Mouse (Mus musculus) spleen, adult 2 months (tissue): ENCODE data around the gene Mical3. TPM values are rescaled to one million over a fixed set of nuclear protein-coding genes. Genes with fewer than 3 reads are reported as not detected.

ENCODE experiments used
- DNase-seq, 2 experiments: peaks; one replicate each; pipeline versions ENCODE4 v3.0.0 to v3.0.0-alpha.2; 2012 to 2021; ENCODE audit warnings: low spot score in 2 of 2, low read depth in 1 of 2
- H3K27ac ChIP-seq: fragments of 200-500 bp; 2 replicates; pipeline ENCODE4 v1.5.1; 2012; ENCODE audit warnings: low read length, inconsistent platforms; ENCODE audit not compliant: insufficient read depth
- H3K27me3 ChIP-seq: fragments of 200-500 bp; 2 replicates; pipeline ENCODE4 v1.6.1; 2012; ENCODE audit warnings: mild to moderate bottlenecking, moderate library complexity, low read length, inconsistent platforms; ENCODE audit not compliant: control insufficient read depth, insufficient read depth
- H3K36me3 ChIP-seq: fragments of 200-500 bp; 2 replicates; pipeline ENCODE4 v1.6.1; 2012; ENCODE audit warnings: mild to moderate bottlenecking, low read length, inconsistent platforms; ENCODE audit not compliant: control insufficient read depth, insufficient read depth
- H3K4me1 ChIP-seq: fragments of 200-500 bp; 2 replicates; pipeline ENCODE4 v1.6.1; 2011; ENCODE audit warnings: inconsistent platforms; ENCODE audit not compliant: control insufficient read depth, insufficient read depth, insufficient read length
- H3K4me3 ChIP-seq: fragments of 200-500 bp; 2 replicates; pipeline ENCODE4 v1.5.1; 2011; ENCODE audit warnings: mild to moderate bottlenecking, inconsistent platforms; ENCODE audit not compliant: insufficient read depth, insufficient read length; ENCODE audit errors: extremely low read depth
- CTCF ChIP-seq: fragments of 200-500 bp; IDR thresholded peaks from 2 replicates; pipeline ENCODE4 v1.5.1; 2011; ENCODE audit warnings: mild to moderate bottlenecking, inconsistent platforms; ENCODE audit not compliant: insufficient read depth, insufficient read length, insufficient replicate concordance; ENCODE audit errors: extremely low read depth
- POLR2A ChIP-seq: fragments of 200-500 bp; IDR thresholded peaks from 2 replicates; pipeline ENCODE4 v1.6.1; 2011; ENCODE audit warnings: low read depth, low read length, inconsistent platforms
- WGBS: fragments of 180-500 bp; shearing (Covaris S2); methylation state at CpG from one replicate; pipeline ENCODE4 v1.1.7; 2018; 5-methylcytosine and 5-hydroxymethylcytosine counted together
- polyA plus RNA-seq: library from polyadenylated mRNA; depleted of rRNA; stranded (reverse); fragments of >200 nt; gene quantifications from 2 replicates; pipeline ENCODE4 v1.2.3, GENCODE M21; 2012

Gene Mical3
- polyA plus RNA-seq, 1 experiment, result 11.2 TPM

DNA sequence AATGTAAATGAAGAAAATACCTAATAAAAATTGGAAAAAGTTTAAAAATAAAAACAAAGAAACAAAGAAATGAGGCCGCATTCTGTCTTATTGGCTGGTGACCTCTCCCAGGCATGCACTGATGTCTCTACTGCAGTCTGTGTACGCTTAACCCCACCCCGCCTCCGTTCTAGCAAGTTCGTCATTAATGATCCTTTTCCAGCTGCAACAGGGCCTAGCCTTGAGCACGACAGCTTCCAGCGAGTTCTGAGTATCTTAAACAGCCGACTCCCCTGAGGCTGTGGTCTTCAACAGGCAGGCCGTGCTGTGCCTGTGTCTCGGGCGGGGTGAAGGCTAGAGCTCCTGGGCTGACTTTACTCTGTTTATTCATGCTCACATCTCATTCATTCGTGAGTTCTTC lies 154.7 kb downstream of the Mical3 start:
- 92% methylated on average over 12 of the region's 12 CpGs for WGBS
- Histone ChIP-seq H3K4me1 (peaks cover 14% of the 10 kb centered on the region; the same call in 1 of the 2 replicates), H3K27ac (no peak overlapping the region), H3K36me3 (no peaks in the 10 kb centered on the region), H3K27me3 (no peaks in the 10 kb centered on the region), H3K4me3 (no peak overlapping the region)
- DNase-seq, result no peak
- TF ChIP-seq POLR2A, result no peak
- no peak for TF ChIP-seq CTCF

- no peak overlapping the region for H3K27ac ChIP-seq
- no peak overlapping the region for H3K4me3 ChIP-seq
- 71% methylated on average over 14 of the region's 14 CpGs for WGBS
- H3K27me3 ChIP-seq, result no peaks in the 10 kb centered on the region
- no peaks in the 10 kb centered on the region for H3K4me1 ChIP-seq
- peak; percentile 40 to 77 for DNase-seq
- H3K36me3 ChIP-seq, result no peaks in the 10 kb centered on the region
- TF ChIP-seq POLR2A, result no peak
- TF ChIP-seq CTCF, result peak; percentile 96; the same call in 1 of the 2 replicates
These were observed 158.8 kb downstream of the Mical3 start for GRCm38 (mm10) chr6:120971797-120972590.

DNA sequence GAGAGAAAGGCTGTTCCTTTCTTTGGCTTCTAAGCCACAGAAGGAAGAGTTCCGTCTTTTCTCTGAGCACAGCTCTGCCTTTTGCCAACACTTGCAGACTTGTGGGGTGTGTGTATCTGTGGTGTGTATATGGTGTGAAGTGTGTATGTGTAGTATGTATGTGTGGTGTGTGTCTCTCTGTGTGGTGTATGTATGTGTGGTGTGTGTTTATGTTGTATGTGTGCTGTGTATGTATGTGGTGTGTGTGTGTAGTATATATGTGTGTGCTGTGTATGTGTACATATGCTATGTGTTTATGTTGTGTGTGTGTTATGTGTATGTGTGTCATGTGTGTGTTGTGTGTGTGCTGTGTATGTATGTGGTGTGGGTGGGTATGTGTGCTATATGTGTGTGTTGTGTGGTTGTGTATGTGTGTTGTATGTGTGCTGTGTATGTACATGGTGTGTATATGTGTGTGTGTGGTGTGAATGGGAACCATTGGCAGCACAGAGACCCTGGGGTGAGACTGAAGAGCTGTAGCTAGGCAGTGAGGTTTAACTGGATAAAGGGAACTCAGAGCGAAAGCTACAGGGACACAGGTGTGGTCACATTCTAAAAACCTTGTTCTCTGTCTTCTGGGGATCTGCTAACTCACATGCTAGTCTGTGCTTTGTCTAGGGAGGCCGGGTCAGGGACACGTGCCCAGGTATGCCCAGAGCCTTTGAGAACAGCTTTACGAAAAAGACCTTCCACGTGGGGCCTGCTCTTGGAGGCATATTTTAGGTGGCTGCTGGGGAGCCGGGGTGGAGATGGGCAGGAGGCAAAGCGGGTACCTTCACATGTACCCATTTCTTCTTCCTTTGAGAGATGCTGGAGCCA lies 159.6 kb downstream of the Mical3 start:
- Histone ChIP-seq H3K27me3 (no peaks in the 10 kb centered on the region), H3K4me3 (no peak overlapping the region), H3K4me1 (no peaks in the 10 kb centered on the region), H3K27ac (no peak overlapping the region), H3K36me3 (no peaks in the 10 kb centered on the region)
- TF ChIP-seq CTCF, result no peak
- TF ChIP-seq POLR2A, result no peak
- WGBS, result 70% methylated on average over 8 of the region's 8 CpGs
- DNase-seq, result no peak

DNA sequence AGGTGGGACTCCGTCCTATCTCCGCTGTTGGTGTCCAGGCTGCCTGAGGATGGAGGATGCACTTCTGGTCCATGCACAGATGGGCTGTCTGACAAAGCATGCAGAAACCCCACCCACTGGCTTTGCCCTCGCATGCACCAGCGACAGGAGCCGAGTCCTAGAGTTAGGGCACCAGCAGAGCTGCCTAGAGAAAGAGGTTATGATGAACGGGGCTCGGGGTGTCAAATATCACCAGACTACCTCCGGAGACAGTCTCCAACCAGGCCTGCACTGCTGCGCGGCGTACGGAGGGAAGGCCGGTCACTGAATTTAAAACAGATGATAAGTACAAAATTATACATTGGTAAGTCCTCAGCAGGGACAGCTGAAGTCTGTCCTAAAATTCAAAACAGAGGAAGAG lies 165.0 kb downstream of the Mical3 start:
- Histone ChIP-seq H3K27me3 (no peaks in the 10 kb centered on the region), H3K4me3 (no peak overlapping the region), H3K4me1 (no peaks in the 10 kb centered on the region; the same call in 1 of the 2 replicates), H3K36me3 (no peaks in the 10 kb centered on the region; the same call in 1 of the 2 replicates), H3K27ac (no peak overlapping the region)
- WGBS, result 94% methylated on average over 13 of the region's 13 CpGs
- no peak for DNase-seq
- TF ChIP-seq CTCF, result no peak
- no peak for TF ChIP-seq POLR2A

- no peak overlapping the region for H3K27ac ChIP-seq
- no peaks in the 10 kb centered on the region; the same call in 1 of the 2 replicates for H3K4me1 ChIP-seq
- no peaks in the 10 kb centered on the region; the same call in 1 of the 2 replicates for H3K36me3 ChIP-seq
- 93% methylated on average over 3 of the region's 3 CpGs for WGBS
- TF ChIP-seq CTCF, result no peak
- TF ChIP-seq POLR2A, result no peak
- no peak overlapping the region for H3K4me3 ChIP-seq
- DNase-seq, result no peak
- no peaks in the 10 kb centered on the region for H3K27me3 ChIP-seq
These were observed 166.6 kb downstream of the Mical3 start for GRCm38 (mm10) chr6:120964179-120964578.

DNA sequence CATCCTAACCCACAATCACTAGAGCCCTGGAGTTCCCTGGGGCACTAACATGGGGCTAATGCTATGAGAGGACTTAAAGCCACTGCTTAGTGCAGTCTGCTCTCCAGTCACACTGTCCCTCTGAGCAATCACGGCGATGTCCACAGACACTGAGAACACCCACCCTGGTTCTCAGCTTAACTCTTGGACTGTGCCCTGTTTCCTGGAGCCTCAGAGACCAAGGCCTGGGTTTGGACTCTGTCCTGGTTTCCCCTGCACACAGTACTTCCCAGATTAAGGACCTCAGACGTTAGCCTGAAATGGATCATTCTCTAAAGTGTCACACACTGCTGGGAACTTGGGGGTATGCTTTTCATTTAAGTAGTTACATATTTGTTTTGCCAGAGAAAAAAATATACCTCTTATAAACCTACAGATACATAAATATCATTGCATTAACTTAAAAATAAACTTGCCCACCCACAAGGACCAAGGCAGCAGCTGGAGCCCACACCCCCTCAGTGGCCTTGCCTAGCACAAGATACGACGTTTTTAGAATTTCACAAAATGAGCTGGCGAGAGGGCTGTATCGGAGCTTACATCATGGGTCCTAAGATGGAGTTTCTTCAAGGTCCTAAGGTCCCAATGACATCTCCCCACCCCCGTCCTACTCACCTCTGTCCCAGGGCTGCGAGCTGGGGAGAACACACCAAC lies 170.3 kb downstream of the Mical3 start:
- no peak overlapping the region for H3K27ac ChIP-seq
- WGBS, result 95% methylated on average over 9 of the region's 9 CpGs
- TF ChIP-seq CTCF (no peak), POLR2A (no peak)
- DNase-seq, result no peak
- no peak overlapping the region for H3K4me3 ChIP-seq
- H3K36me3 ChIP-seq, result no peaks in the 10 kb centered on the region; the same call in 1 of the 2 replicates
- H3K4me1 ChIP-seq, result peaks cover 21% of the 10 kb centered on the region
- no peaks in the 10 kb centered on the region for H3K27me3 ChIP-seq
